Mouse (Mus musculus): ENCODE data around the gene Cpeb2.

- TF ChIP-seq POLR2A (IDR thresholded peaks at IDR 0.05; ENCODE audit: borderline replicate concordance, extremely low read depth, low read depth, low read length) (no peak), CTCF (IDR thresholded peaks at IDR 0.05; ENCODE audit: insufficient read depth, low read length) (no peak)
Observed at GRCm38 (mm10) chr5:43303504-43303903, 70.5 kb downstream of the Cpeb2 start.

All from lung, adult 2 months (tissue).